Mouse (Mus musculus): ENCODE measurements at regions not wholly inside any gene's neighbourhood (a gene's known extent, or its start where the extent isn't known, plus 50 kb on each side); places are given as distances from the start of the nearest gene placed in this dataset.
A peak's percentile ranks its signal among the peaks of the same experiment; 100 is the strongest.

- Histone ChIP-seq H3K4me3 (ENCODE audit: low read depth, low read length) (no peak overlapping the region), H3K9me3 (ENCODE audit: low read length) (no peaks in the 10 kb centered on the region), H3K4me1 (ENCODE audit: insufficient read depth) (no peaks in the 10 kb centered on the region), H3K4me2 (ENCODE audit: low read depth) (no peak overlapping the region), H3K27me3 (ENCODE audit: insufficient read depth, low read length) (no peaks in the 10 kb centered on the region), H3K9ac (no peak overlapping the region), H3K36me3 (ENCODE audit: insufficient read depth) (no peaks in the 10 kb centered on the region), H3K27ac (ENCODE audit: low read depth, low read length) (no peak overlapping the region)
- ATAC-seq (no peak), DNase-seq (no peak)
- no peak for TF ChIP-seq CTCF (IDR thresholded peaks at IDR 0.05; ENCODE audit: low read depth)
Measured at GRCm38 (mm10) chr9:81567106-81567505, 66.5 kb downstream of the Htr1b start.

- no peak overlapping the region for H3K9ac ChIP-seq
- no peak overlapping the region for H3K27ac ChIP-seq (ENCODE audit: low read depth, low read length)
- no peak overlapping the region for H3K4me2 ChIP-seq (ENCODE audit: low read depth)
- H3K4me3 ChIP-seq (ENCODE audit: low read depth, low read length): no peak overlapping the region
- H3K4me1 ChIP-seq (ENCODE audit: insufficient read depth): no peaks in the 10 kb centered on the region
- TF ChIP-seq CTCF (IDR thresholded peaks at IDR 0.05; ENCODE audit: low read depth): no peak
- no peaks in the 10 kb centered on the region for H3K36me3 ChIP-seq (ENCODE audit: insufficient read depth)
- H3K9me3 ChIP-seq (ENCODE audit: low read length): no peaks in the 10 kb centered on the region
- ATAC-seq (peak; percentile 89), DNase-seq (peak; percentile 48)
- no peaks in the 10 kb centered on the region for H3K27me3 ChIP-seq (ENCODE audit: insufficient read depth, low read length)
Measured at GRCm38 (mm10) chr9:81538354-81538753, 95.3 kb downstream of the Htr1b start.
